Mouse (Mus musculus) liver, postnatal 0 days (tissue): ENCODE data around the gene Mylk2.

Experiments
- CTCF ChIP-seq: sonication (generic); IDR thresholded peaks from 2 replicates; pipeline ENCODE4 v1.5.1; 2016; ENCODE audit warnings: antibody characterized with exemption, low read depth
- EP300 ChIP-seq: IDR thresholded peaks from 2 replicates; pipeline ENCODE4 v1.6.1; 2016; ENCODE audit warnings: antibody characterized with exemption, low read depth, mild to moderate bottlenecking

GRCm38 (mm10) chr2:152939846-152940245, 28.7 kb downstream of the Mylk2 start:
- TF ChIP-seq CTCF (peak; percentile 85), EP300 (no peak)
